Mouse (Mus musculus): ENCODE measurements at regions not wholly inside any gene's neighbourhood (a gene's known extent, or its start where the extent isn't known, plus 50 kb on each side); places are given as distances from the start of the nearest gene placed in this dataset.

GRCm38 (mm10) chr3:9107766-9108410, 502.0 kb downstream of the Zfp704 start:
- Histone ChIP-seq H3K9ac (replicated peaks; ENCODE audit: low read depth) (no peak overlapping the region), H3K27ac (ENCODE audit: low read length) (no peak overlapping the region), H3K9me3 (ENCODE audit: low read length) (no peaks in the 10 kb centered on the region), H3K36me3 (ENCODE audit: insufficient read depth, low read length) (no peaks in the 10 kb centered on the region), H3K4me3 (ENCODE audit: low read depth, low read length) (no peak overlapping the region), H3K4me2 (replicated peaks; ENCODE audit: low read depth, low read length) (no peak overlapping the region), H3K4me1 (ENCODE audit: insufficient read depth, low read depth, low read length) (no peaks in the 10 kb centered on the region), H3K27me3 (replicated peaks; ENCODE audit: insufficient read depth, low read length) (no peaks in the 10 kb centered on the region)
- 74% methylated on average over 15 of the region's 15 CpGs for WGBS
- no peak for TF ChIP-seq EP300 (IDR thresholded peaks at IDR 0.05)
- no peak for TF ChIP-seq CTCF (IDR thresholded peaks at IDR 0.05)
- ATAC-seq (peak; percentile 11; the same call in 1 of the 2 replicates), DNase-seq (ENCODE audit: low spot score) (no peak)

GRCm38 (mm10) chr3:9105191-9105926, 504.5 kb downstream of the Zfp704 start:
- Histone ChIP-seq H3K27ac (ENCODE audit: low read length) (no peak overlapping the region), H3K9me3 (ENCODE audit: low read length) (no peaks in the 10 kb centered on the region), H3K4me3 (ENCODE audit: low read depth, low read length) (no peak overlapping the region), H3K4me2 (replicated peaks; ENCODE audit: low read depth, low read length) (no peak overlapping the region), H3K4me1 (ENCODE audit: insufficient read depth, low read depth, low read length) (no peaks in the 10 kb centered on the region), H3K9ac (replicated peaks; ENCODE audit: low read depth) (no peak overlapping the region), H3K36me3 (ENCODE audit: insufficient read depth, low read length) (no peaks in the 10 kb centered on the region), H3K27me3 (replicated peaks; ENCODE audit: insufficient read depth, low read length) (no peaks in the 10 kb centered on the region)
- 27% methylated on average over 8 of the region's 8 CpGs for WGBS
- no peak for DNase-seq (ENCODE audit: low spot score)
- TF ChIP-seq EP300 (IDR thresholded peaks at IDR 0.05) = no peak
- ATAC-seq = no peak

- no peaks in the 10 kb centered on the region for H3K9me3 ChIP-seq (ENCODE audit: low read length)
- H3K4me3 ChIP-seq (ENCODE audit: low read depth, low read length) = no peak overlapping the region
- WGBS = 82% methylated on average over 6 of the region's 6 CpGs
- ATAC-seq (no peak), DNase-seq (ENCODE audit: low spot score) (no peak)
- no peaks in the 10 kb centered on the region for H3K4me1 ChIP-seq (ENCODE audit: insufficient read depth, low read depth, low read length)
- TF ChIP-seq CTCF (IDR thresholded peaks at IDR 0.05) (no peak), EP300 (IDR thresholded peaks at IDR 0.05) (no peak)
- H3K9ac ChIP-seq (replicated peaks; ENCODE audit: low read depth) = no peak overlapping the region
- H3K27me3 ChIP-seq (replicated peaks; ENCODE audit: insufficient read depth, low read length) = no peaks in the 10 kb centered on the region
- no peak overlapping the region for H3K4me2 ChIP-seq (replicated peaks; ENCODE audit: low read depth, low read length)
- no peaks in the 10 kb centered on the region for H3K36me3 ChIP-seq (ENCODE audit: insufficient read depth, low read length)
- H3K27ac ChIP-seq (ENCODE audit: low read length) = no peak overlapping the region
Measured at GRCm38 (mm10) chr3:9103456-9103855, 506.4 kb downstream of the Zfp704 start.

- no peaks in the 10 kb centered on the region for H3K9me3 ChIP-seq (ENCODE audit: low read length)
- no peaks in the 10 kb centered on the region for H3K27me3 ChIP-seq (replicated peaks; ENCODE audit: insufficient read depth, low read length)
- WGBS = 38% methylated on average over 3 of the region's 3 CpGs
- H3K4me1 ChIP-seq (ENCODE audit: insufficient read depth, low read depth, low read length) = no peaks in the 10 kb centered on the region
- H3K27ac ChIP-seq (ENCODE audit: low read length) = no peak overlapping the region
- H3K4me2 ChIP-seq (replicated peaks; ENCODE audit: low read depth, low read length) = no peak overlapping the region
- no peak for ATAC-seq
- no peak overlapping the region for H3K4me3 ChIP-seq (ENCODE audit: low read depth, low read length)
- H3K36me3 ChIP-seq (ENCODE audit: insufficient read depth, low read length) = no peaks in the 10 kb centered on the region
- H3K9ac ChIP-seq (replicated peaks; ENCODE audit: low read depth) = no peak overlapping the region
- TF ChIP-seq EP300 (IDR thresholded peaks at IDR 0.05) = no peak
- no peak for DNase-seq (ENCODE audit: low spot score)
Measured at GRCm38 (mm10) chr3:9101240-9101639, 508.6 kb downstream of the Zfp704 start.

GRCm38 (mm10) chr3:9100761-9101160, 509.1 kb downstream of the Zfp704 start:
- no peaks in the 10 kb centered on the region for H3K36me3 ChIP-seq (ENCODE audit: insufficient read depth, low read length)
- no peaks in the 10 kb centered on the region for H3K4me1 ChIP-seq (ENCODE audit: insufficient read depth, low read depth, low read length)
- WGBS = 61% methylated on average over 8 of the region's 8 CpGs
- H3K27ac ChIP-seq (ENCODE audit: low read length) = no peak overlapping the region
- H3K27me3 ChIP-seq (replicated peaks; ENCODE audit: insufficient read depth, low read length) = no peaks in the 10 kb centered on the region
- no peak overlapping the region for H3K4me2 ChIP-seq (replicated peaks; ENCODE audit: low read depth, low read length)
- ATAC-seq (peak; percentile 49; the same call in 1 of the 2 replicates), DNase-seq (ENCODE audit: low spot score) (peak; percentile 51)
- TF ChIP-seq CTCF (IDR thresholded peaks at IDR 0.05) (no peak), EP300 (IDR thresholded peaks at IDR 0.05) (no peak)
- no peaks in the 10 kb centered on the region for H3K9me3 ChIP-seq (ENCODE audit: low read length)
- no peak overlapping the region for H3K4me3 ChIP-seq (ENCODE audit: low read depth, low read length)
- H3K9ac ChIP-seq (replicated peaks; ENCODE audit: low read depth) = no peak overlapping the region

GRCm38 (mm10) chr3:9098441-9098840, 511.4 kb downstream of the Zfp704 start:
- no peak for DNase-seq (ENCODE audit: low spot score)
- WGBS = 72% methylated on average over 10 of the region's 10 CpGs
- H3K9ac ChIP-seq (replicated peaks; ENCODE audit: low read depth) = no peak overlapping the region
- TF ChIP-seq CTCF (IDR thresholded peaks at IDR 0.05) (no peak), EP300 (IDR thresholded peaks at IDR 0.05) (no peak)
- no peak overlapping the region for H3K4me2 ChIP-seq (replicated peaks; ENCODE audit: low read depth, low read length)
- no peak for ATAC-seq
- H3K4me1 ChIP-seq (ENCODE audit: insufficient read depth, low read depth, low read length) = no peaks in the 10 kb centered on the region
- no peaks in the 10 kb centered on the region for H3K27me3 ChIP-seq (replicated peaks; ENCODE audit: insufficient read depth, low read length)
- H3K4me3 ChIP-seq (ENCODE audit: low read depth, low read length) = no peak overlapping the region
- no peaks in the 10 kb centered on the region for H3K9me3 ChIP-seq (ENCODE audit: low read length)
- no peak overlapping the region for H3K27ac ChIP-seq (ENCODE audit: low read length)
- no peaks in the 10 kb centered on the region for H3K36me3 ChIP-seq (ENCODE audit: insufficient read depth, low read length)
